Mouse (Mus musculus): ENCODE data around the gene Gm20605. TPM values are rescaled to one million over a fixed set of nuclear protein-coding genes. Genes with fewer than 3 reads are reported as not detected.
A peak's percentile ranks its signal among the peaks of the same experiment; 100 is the strongest.

Gene Gm20605
- polyA plus RNA-seq, 1 experiment = 12.2 TPM

GRCm38 (mm10) chr5:137629906-137630545 lies 1.1 kb downstream of the Gm20605 start:
- H3K36me3 ChIP-seq (ENCODE audit: control insufficient read depth, insufficient read depth, low read length) = no peaks in the 10 kb centered on the region
- peak; percentile 76 for DNase-seq
- H3K27me3 ChIP-seq (replicated peaks; ENCODE audit: control insufficient read depth, insufficient read depth, low read length) = no peaks in the 10 kb centered on the region
- H3K27ac ChIP-seq (ENCODE audit: insufficient read depth, low read depth, low read length) = peak overlapping the region; percentile 93
- WGBS = 11% methylated on average over 6 of the region's 6 CpGs
- peak overlapping the region; percentile 86 for H3K4me3 ChIP-seq (ENCODE audit: insufficient read depth, low read depth, low read length)
- H3K4me1 ChIP-seq (ENCODE audit: control insufficient read depth, insufficient read depth, low read length) = peaks cover 18% of the 10 kb centered on the region
- TF ChIP-seq POLR2A (IDR thresholded peaks at IDR 0.05; ENCODE audit: low read depth, low read length) (no peak), CTCF (conservative IDR thresholded peaks at IDR 0.05; ENCODE audit: insufficient read depth, insufficient read length, low read depth, low read length) (no peak)

GRCm38 (mm10) chr5:137630602-137631001 lies 1.6 kb downstream of the Gm20605 start:
- DNase-seq = peak; percentile 83
- Histone ChIP-seq H3K4me3 (ENCODE audit: insufficient read depth, low read depth, low read length) (peak overlapping the region; percentile 86), H3K27me3 (replicated peaks; ENCODE audit: control insufficient read depth, insufficient read depth, low read length) (no peaks in the 10 kb centered on the region), H3K4me1 (ENCODE audit: control insufficient read depth, insufficient read depth, low read length) (peaks cover 18% of the 10 kb centered on the region), H3K27ac (ENCODE audit: insufficient read depth, low read depth, low read length) (peak overlapping the region; percentile 93), H3K36me3 (ENCODE audit: control insufficient read depth, insufficient read depth, low read length) (no peaks in the 10 kb centered on the region)
- WGBS = 16% methylated on average over 3 of the region's 3 CpGs
- TF ChIP-seq POLR2A (IDR thresholded peaks at IDR 0.05; ENCODE audit: low read depth, low read length) (no peak), CTCF (conservative IDR thresholded peaks at IDR 0.05; ENCODE audit: insufficient read depth, insufficient read length, low read depth, low read length) (no peak)

- H3K4me3 ChIP-seq (ENCODE audit: insufficient read depth, low read depth, low read length) = peak overlapping the region; percentile 40
- H3K36me3 ChIP-seq (ENCODE audit: control insufficient read depth, insufficient read depth, low read length) = no peaks in the 10 kb centered on the region
- peak overlapping the region; percentile 93 for H3K27ac ChIP-seq (ENCODE audit: insufficient read depth, low read depth, low read length)
- peak; percentile 54 for DNase-seq
- 22% methylated on average over 9 of the region's 9 CpGs for WGBS
- H3K27me3 ChIP-seq (replicated peaks; ENCODE audit: control insufficient read depth, insufficient read depth, low read length) = no peaks in the 10 kb centered on the region
- peaks cover 18% of the 10 kb centered on the region for H3K4me1 ChIP-seq (ENCODE audit: control insufficient read depth, insufficient read depth, low read length)
- no peak for TF ChIP-seq CTCF (conservative IDR thresholded peaks at IDR 0.05; ENCODE audit: insufficient read depth, insufficient read length, low read depth, low read length)
- no peak for TF ChIP-seq POLR2A (IDR thresholded peaks at IDR 0.05; ENCODE audit: low read depth, low read length)
Measured at GRCm38 (mm10) chr5:137631171-137631570, 2.2 kb downstream of the Gm20605 start.

GRCm38 (mm10) chr5:137631591-137631990 lies 2.6 kb downstream of the Gm20605 start:
- Histone ChIP-seq H3K27ac (ENCODE audit: insufficient read depth, low read depth, low read length) (peak overlapping the region; percentile 93), H3K4me3 (ENCODE audit: insufficient read depth, low read depth, low read length) (peak overlapping the region; percentile 40), H3K36me3 (ENCODE audit: control insufficient read depth, insufficient read depth, low read length) (no peaks in the 10 kb centered on the region), H3K4me1 (ENCODE audit: control insufficient read depth, insufficient read depth, low read length) (peaks cover 18% of the 10 kb centered on the region), H3K27me3 (replicated peaks; ENCODE audit: control insufficient read depth, insufficient read depth, low read length) (no peaks in the 10 kb centered on the region)
- no peak for DNase-seq
- WGBS = 46% methylated on average over 4 of the region's 4 CpGs
- TF ChIP-seq POLR2A (IDR thresholded peaks at IDR 0.05; ENCODE audit: low read depth, low read length) = no peak
- TF ChIP-seq CTCF (conservative IDR thresholded peaks at IDR 0.05; ENCODE audit: insufficient read depth, insufficient read length, low read depth, low read length) = no peak

- Histone ChIP-seq H3K27me3 (replicated peaks; ENCODE audit: control insufficient read depth, insufficient read depth, low read length) (no peaks in the 10 kb centered on the region), H3K36me3 (ENCODE audit: control insufficient read depth, insufficient read depth, low read length) (peaks cover 2% of the 10 kb centered on the region), H3K4me3 (ENCODE audit: insufficient read depth, low read depth, low read length) (no peak overlapping the region), H3K27ac (ENCODE audit: insufficient read depth, low read depth, low read length) (no peak overlapping the region), H3K4me1 (ENCODE audit: control insufficient read depth, insufficient read depth, low read length) (peaks cover 18% of the 10 kb centered on the region)
- 58% methylated on average over 12 of the region's 12 CpGs for WGBS
- TF ChIP-seq CTCF (conservative IDR thresholded peaks at IDR 0.05; ENCODE audit: insufficient read depth, insufficient read length, low read depth, low read length) (no peak), POLR2A (IDR thresholded peaks at IDR 0.05; ENCODE audit: low read depth, low read length) (no peak)
- peak; percentile 54 for DNase-seq
Measured at GRCm38 (mm10) chr5:137633397-137634084, 4.6 kb downstream of the Gm20605 start.

GRCm38 (mm10) chr5:137639472-137639871 lies 10.5 kb downstream of the Gm20605 start:
- H3K4me3 ChIP-seq (ENCODE audit: insufficient read depth, low read depth, low read length) = no peak overlapping the region
- peaks cover 8% of the 10 kb centered on the region for H3K36me3 ChIP-seq (ENCODE audit: control insufficient read depth, insufficient read depth, low read length)
- no peaks in the 10 kb centered on the region; the same call in 1 of the 2 replicates for H3K4me1 ChIP-seq (ENCODE audit: control insufficient read depth, insufficient read depth, low read length)
- no peaks in the 10 kb centered on the region for H3K27me3 ChIP-seq (replicated peaks; ENCODE audit: control insufficient read depth, insufficient read depth, low read length)
- 72% methylated on average over 7 of the region's 7 CpGs for WGBS
- H3K27ac ChIP-seq (ENCODE audit: insufficient read depth, low read depth, low read length) = no peak overlapping the region
- TF ChIP-seq POLR2A (IDR thresholded peaks at IDR 0.05; ENCODE audit: low read depth, low read length) (no peak), CTCF (conservative IDR thresholded peaks at IDR 0.05; ENCODE audit: insufficient read depth, insufficient read length, low read depth, low read length) (no peak)
- no peak for DNase-seq

GRCm38 (mm10) chr5:137641054-137641453 lies 12.1 kb downstream of the Gm20605 start, which contains the start of gene Sap25:
Gene Sap25 (plus strand): TSS chr5:137641334.
- Histone ChIP-seq H3K4me3 (ENCODE audit: insufficient read depth, low read depth, low read length) (no peak within 1 kb of the TSS), H3K27ac (ENCODE audit: insufficient read depth, low read depth, low read length) (no peak within 1 kb of the TSS), H3K27me3 (replicated peaks; ENCODE audit: control insufficient read depth, insufficient read depth, low read length) (no peaks in the 10 kb centered on the region), H3K36me3 (ENCODE audit: control insufficient read depth, insufficient read depth, low read length) (peaks cover 8% of the 10 kb centered on the region), H3K4me1 (ENCODE audit: control insufficient read depth, insufficient read depth, low read length) (no peaks in the 10 kb centered on the region; the same call in 1 of the 2 replicates)
- TF ChIP-seq POLR2A (IDR thresholded peaks at IDR 0.05; ENCODE audit: low read depth, low read length) (no peak), CTCF (conservative IDR thresholded peaks at IDR 0.05; ENCODE audit: insufficient read depth, insufficient read length, low read depth, low read length) (peak; percentile 57)
- 89% methylated on average over 19 of the region's 19 CpGs for WGBS
- DNase-seq = no peak
